Mouse (Mus musculus): ENCODE results near the gene Psen2. TPM values are rescaled to one million over a fixed set of nuclear protein-coding genes. Genes with fewer than 3 reads are reported as not detected.
A peak's percentile ranks its signal among the peaks of the same experiment; 100 is the strongest.

Psen2 gene
- polyA plus RNA-seq, 1 experiment = 39.9 TPM

- Histone ChIP-seq H3K4me3 (ENCODE audit: control insufficient read depth, insufficient read depth, low read length) (no peak overlapping the region), H3K36me3 (ENCODE audit: control insufficient read depth, insufficient read depth, low read length) (no peaks in the 10 kb centered on the region), H3K4me1 (replicated peaks; ENCODE audit: control insufficient read depth, insufficient read depth, low read length) (no peaks in the 10 kb centered on the region), H3K27ac (ENCODE audit: control insufficient read depth, insufficient read depth, low read length) (no peak overlapping the region), H3K27me3 (ENCODE audit: control insufficient read depth, insufficient read depth, low read length) (no peaks in the 10 kb centered on the region)
- no peak for TF ChIP-seq POLR2A (IDR thresholded peaks at IDR 0.05; ENCODE audit: control insufficient read depth, extremely low read depth, insufficient read depth, low read length, poor library complexity)
- TF ChIP-seq CTCF (IDR thresholded peaks at IDR 0.05; ENCODE audit: borderline replicate concordance, control insufficient read depth, extremely low read depth, insufficient read depth, low read length, poor library complexity) = no peak
- WGBS = 93% methylated on average over 3 of the region's 3 CpGs
- DNase-seq = no peak
Measured at GRCm38 (mm10) chr1:180231729-180232128, 31.5 kb downstream of the Psen2 start.

GRCm38 (mm10) chr1:180230580-180230979 is 32.7 kb downstream of the Psen2 start:
- H3K27me3 ChIP-seq (ENCODE audit: control insufficient read depth, insufficient read depth, low read length) = no peaks in the 10 kb centered on the region
- H3K27ac ChIP-seq (ENCODE audit: control insufficient read depth, insufficient read depth, low read length) = no peak overlapping the region
- WGBS = 14% methylated on average over 2 of the region's 2 CpGs
- H3K4me1 ChIP-seq (replicated peaks; ENCODE audit: control insufficient read depth, insufficient read depth, low read length) = peaks cover 2% of the 10 kb centered on the region
- DNase-seq = peak; percentile 39
- no peak overlapping the region for H3K4me3 ChIP-seq (ENCODE audit: control insufficient read depth, insufficient read depth, low read length)
- TF ChIP-seq CTCF (IDR thresholded peaks at IDR 0.05; ENCODE audit: borderline replicate concordance, control insufficient read depth, extremely low read depth, insufficient read depth, low read length, poor library complexity) (no peak), POLR2A (IDR thresholded peaks at IDR 0.05; ENCODE audit: control insufficient read depth, extremely low read depth, insufficient read depth, low read length, poor library complexity) (no peak)
- no peaks in the 10 kb centered on the region for H3K36me3 ChIP-seq (ENCODE audit: control insufficient read depth, insufficient read depth, low read length)

DNA sequence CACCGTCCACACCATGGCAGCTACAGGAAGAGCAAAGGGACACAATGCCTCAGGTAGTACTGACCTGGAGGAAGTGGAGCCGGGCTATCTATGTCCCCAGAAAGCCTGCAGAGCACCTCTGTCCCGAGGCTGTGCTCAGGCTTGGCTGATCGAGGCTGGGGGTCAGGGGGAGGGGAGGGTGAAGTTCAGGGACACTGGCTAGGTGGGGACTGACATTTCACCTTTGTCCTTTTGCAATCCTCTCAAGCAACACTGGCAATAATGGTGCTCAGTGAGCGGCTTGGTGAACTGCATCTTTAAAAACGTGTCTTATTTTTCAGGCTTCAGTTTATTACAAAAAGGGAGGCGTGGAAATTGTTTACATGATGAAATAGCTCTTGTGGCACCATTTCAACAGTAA is 33.3 kb downstream of the Psen2 start:
- TF ChIP-seq CTCF (IDR thresholded peaks at IDR 0.05; ENCODE audit: borderline replicate concordance, control insufficient read depth, extremely low read depth, insufficient read depth, low read length, poor library complexity) (no peak), POLR2A (IDR thresholded peaks at IDR 0.05; ENCODE audit: control insufficient read depth, extremely low read depth, insufficient read depth, low read length, poor library complexity) (no peak)
- DNase-seq = no peak
- H3K27me3 ChIP-seq (ENCODE audit: control insufficient read depth, insufficient read depth, low read length) = no peaks in the 10 kb centered on the region
- H3K4me1 ChIP-seq (replicated peaks; ENCODE audit: control insufficient read depth, insufficient read depth, low read length) = peaks cover 5% of the 10 kb centered on the region
- no peak overlapping the region for H3K27ac ChIP-seq (ENCODE audit: control insufficient read depth, insufficient read depth, low read length)
- WGBS = 92% methylated on average over 7 of the region's 7 CpGs
- H3K4me3 ChIP-seq (ENCODE audit: control insufficient read depth, insufficient read depth, low read length) = no peak overlapping the region
- H3K36me3 ChIP-seq (ENCODE audit: control insufficient read depth, insufficient read depth, low read length) = no peaks in the 10 kb centered on the region

DNA sequence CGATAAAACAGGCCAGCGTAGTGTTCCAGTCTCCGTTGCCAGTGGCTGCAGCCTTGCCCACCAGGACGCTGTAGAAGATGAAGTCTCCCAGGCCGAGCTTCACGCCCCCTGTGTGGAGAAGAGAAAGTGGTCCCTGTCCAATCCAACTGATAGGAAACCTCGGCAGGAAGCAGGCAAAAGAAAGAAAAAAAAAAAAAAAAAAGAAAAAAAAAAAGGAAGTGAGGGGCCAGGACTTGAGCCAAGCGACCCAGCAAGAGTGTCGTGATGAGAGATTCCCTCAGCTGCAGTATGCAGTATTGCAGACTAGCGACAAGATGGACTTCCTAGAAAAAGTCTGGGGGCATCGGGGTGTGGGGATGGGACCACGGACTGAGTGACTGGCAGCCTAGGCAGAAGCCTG is 34.4 kb downstream of the Psen2 start:
- TF ChIP-seq CTCF (IDR thresholded peaks at IDR 0.05; ENCODE audit: borderline replicate concordance, control insufficient read depth, extremely low read depth, insufficient read depth, low read length, poor library complexity) = no peak
- no peak for TF ChIP-seq POLR2A (IDR thresholded peaks at IDR 0.05; ENCODE audit: control insufficient read depth, extremely low read depth, insufficient read depth, low read length, poor library complexity)
- no peaks in the 10 kb centered on the region for H3K27me3 ChIP-seq (ENCODE audit: control insufficient read depth, insufficient read depth, low read length)
- no peak overlapping the region for H3K27ac ChIP-seq (ENCODE audit: control insufficient read depth, insufficient read depth, low read length)
- WGBS = 74% methylated on average over 12 of the region's 12 CpGs
- H3K4me1 ChIP-seq (replicated peaks; ENCODE audit: control insufficient read depth, insufficient read depth, low read length) = peaks cover 5% of the 10 kb centered on the region
- no peak for DNase-seq
- H3K4me3 ChIP-seq (ENCODE audit: control insufficient read depth, insufficient read depth, low read length) = no peak overlapping the region
- no peaks in the 10 kb centered on the region for H3K36me3 ChIP-seq (ENCODE audit: control insufficient read depth, insufficient read depth, low read length)

DNA sequence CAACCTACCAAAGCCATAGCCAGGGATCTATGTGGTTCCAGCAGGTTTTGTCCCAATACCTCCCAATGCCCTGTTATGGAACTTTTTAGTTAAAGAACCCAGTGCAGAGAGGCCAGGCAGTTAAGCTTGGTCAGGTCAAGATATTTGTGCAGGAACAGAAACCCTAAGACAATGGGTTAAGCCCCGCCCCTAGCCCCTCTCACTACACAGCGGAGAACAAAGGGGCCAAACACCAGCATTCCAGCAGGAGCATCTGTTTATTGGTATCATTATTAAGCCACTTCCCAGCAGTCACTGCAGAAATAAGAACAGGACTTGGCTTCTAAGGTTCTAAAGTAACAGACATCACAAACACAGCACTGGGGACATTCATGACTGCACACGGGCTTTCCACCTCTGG is 36.5 kb downstream of the Psen2 start:
- peak overlapping the region; percentile 79; the same call in 1 of the 2 replicates for H3K27ac ChIP-seq (ENCODE audit: control insufficient read depth, insufficient read depth, low read length)
- H3K4me3 ChIP-seq (ENCODE audit: control insufficient read depth, insufficient read depth, low read length) = no peak overlapping the region
- DNase-seq = no peak
- TF ChIP-seq POLR2A (IDR thresholded peaks at IDR 0.05; ENCODE audit: control insufficient read depth, extremely low read depth, insufficient read depth, low read length, poor library complexity) = no peak
- peaks cover 5% of the 10 kb centered on the region for H3K4me1 ChIP-seq (replicated peaks; ENCODE audit: control insufficient read depth, insufficient read depth, low read length)
- H3K27me3 ChIP-seq (ENCODE audit: control insufficient read depth, insufficient read depth, low read length) = no peaks in the 10 kb centered on the region
- no peaks in the 10 kb centered on the region for H3K36me3 ChIP-seq (ENCODE audit: control insufficient read depth, insufficient read depth, low read length)
- WGBS = 95% methylated on average over 3 of the region's 3 CpGs

DNA sequence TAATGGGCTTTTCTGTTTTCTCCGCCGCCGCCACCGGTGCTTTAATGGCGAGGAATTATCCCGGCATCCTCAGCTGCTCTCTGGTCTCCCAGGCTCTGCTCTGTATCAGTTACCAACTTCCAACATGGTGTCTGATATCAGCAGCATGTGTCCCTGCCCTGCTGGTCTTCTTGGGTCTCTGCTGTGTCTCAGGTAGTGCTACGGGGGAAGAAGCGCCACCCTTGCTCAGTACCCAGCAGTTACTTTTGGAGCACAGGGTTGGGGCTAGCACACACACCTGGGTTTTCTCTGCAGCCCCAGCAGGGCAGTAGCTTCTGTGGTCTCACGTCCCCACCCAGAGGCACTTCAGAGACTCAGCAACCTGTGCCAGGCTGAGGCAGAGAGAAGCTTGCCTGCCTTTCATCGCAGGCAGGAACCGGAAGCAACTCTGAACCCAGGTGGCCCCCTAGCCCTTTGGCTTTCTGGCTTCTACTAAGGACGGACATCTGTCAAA is 37.0 kb downstream of the Psen2 start:
- Histone ChIP-seq H3K4me3 (ENCODE audit: control insufficient read depth, insufficient read depth, low read length) (peak overlapping the region; percentile 55), H3K27me3 (ENCODE audit: control insufficient read depth, insufficient read depth, low read length) (no peaks in the 10 kb centered on the region), H3K36me3 (ENCODE audit: control insufficient read depth, insufficient read depth, low read length) (no peaks in the 10 kb centered on the region), H3K27ac (ENCODE audit: control insufficient read depth, insufficient read depth, low read length) (peak overlapping the region; percentile 79), H3K4me1 (replicated peaks; ENCODE audit: control insufficient read depth, insufficient read depth, low read length) (peaks cover 5% of the 10 kb centered on the region)
- peak; percentile 60 for DNase-seq
- WGBS = 2% methylated on average over 12 of the region's 12 CpGs
- peak; percentile 42; the same call in 1 of the 2 replicates for TF ChIP-seq CTCF (IDR thresholded peaks at IDR 0.05; ENCODE audit: borderline replicate concordance, control insufficient read depth, extremely low read depth, insufficient read depth, low read length, poor library complexity)
- TF ChIP-seq POLR2A (IDR thresholded peaks at IDR 0.05; ENCODE audit: control insufficient read depth, extremely low read depth, insufficient read depth, low read length, poor library complexity) = no peak

Data from thymus, adult 2 months (tissue).